Mouse (Mus musculus): ENCODE results near the gene Gm10318.

DNA sequence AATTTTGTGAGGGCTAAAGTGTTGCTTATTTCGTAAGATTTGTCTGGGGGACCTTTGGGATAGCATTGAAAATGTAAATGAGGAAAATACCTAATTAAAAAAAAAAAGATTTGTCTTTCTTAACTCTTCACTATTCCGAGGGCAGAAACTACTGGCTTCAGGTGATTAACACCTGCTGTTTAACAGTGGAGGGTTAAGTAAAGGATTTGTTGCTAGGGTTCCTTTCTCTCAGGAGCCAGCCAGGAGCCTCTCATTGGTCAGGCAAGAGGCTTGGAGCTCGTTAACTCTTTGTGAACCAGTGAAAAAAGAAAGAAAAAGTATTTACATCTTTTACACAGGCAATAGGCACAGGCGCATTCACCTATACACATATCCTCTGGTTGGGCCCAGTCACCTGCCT is 33.5 kb upstream of the Gm10318 start:
- TF ChIP-seq POLR2A (IDR thresholded peaks at IDR 0.05; ENCODE audit: control insufficient read depth, low read depth, low read length) (no peak), CTCF (IDR thresholded peaks at IDR 0.05; ENCODE audit: control insufficient read depth, insufficient read depth, insufficient replicate concordance, low read depth, low read length) (no peak)
